Mouse (Mus musculus) forebrain, embryonic 10.5 days (tissue): Measurements from ENCODE around the gene Nkap. TPM values are rescaled to one million over a fixed set of nuclear protein-coding genes. Genes with fewer than 3 reads are reported as not detected.
"Not testable (repeated sequence)": the region's sequence is repeated elsewhere in the genome, so short reads cannot be mapped to it uniquely, and the experiment has no call there.

Experiments used
- DNase-seq: peaks from one replicate; pipeline ENCODE4 v3.0.0-alpha.2; 2017; ENCODE audit warnings: low spot score; ENCODE audit errors: extremely low spot score
- H3K27ac ChIP-seq: fragments of 300-500 bp; sonication (generic); 2 replicates; pipeline ENCODE4 v1.5.1; 2016; ENCODE audit warnings: mild to moderate bottlenecking
- H3K27me3 ChIP-seq: fragments of 300-500 bp; sonication (generic); 2 replicates; pipeline ENCODE4 v1.6.1; 2016; ENCODE audit warnings: mild to moderate bottlenecking; ENCODE audit not compliant: poor library complexity, severe bottlenecking
- H3K36me3 ChIP-seq: fragments of 300-500 bp; sonication (generic); replicated peaks from 2 replicates; pipeline ENCODE4 v1.6.1; 2016; ENCODE audit warnings: mild to moderate bottlenecking, moderate library complexity
- H3K4me1 ChIP-seq: fragments of 300-500 bp; sonication (generic); 2 replicates; pipeline ENCODE4 v1.6.1; 2016
- H3K4me3 ChIP-seq: fragments of 300-500 bp; sonication (generic); 2 replicates; pipeline ENCODE4 v1.5.1; 2016; ENCODE audit warnings: mild to moderate bottlenecking, moderate library complexity
- H3K9me3 ChIP-seq: fragments of 300-500 bp; sonication (generic); 2 replicates; pipeline ENCODE4 v1.6.1; 2016; ENCODE audit warnings: mild to moderate bottlenecking, moderate library complexity
- WGBS: fragments of 180-500 bp; shearing (Covaris S2); methylation state at CpG from one replicate; pipeline ENCODE4 v1.1.7; 2016; 5-methylcytosine and 5-hydroxymethylcytosine counted together
- polyA plus RNA-seq: library from polyadenylated mRNA; unstranded; fragments of >200 nt; fragmentation: Nextera tagmentation; extraction: Ambion mirVana; gene quantifications from 2 replicates; pipeline ENCODE4 v1.2.1, GENCODE M21; 2016

The Nkap gene
- polyA plus RNA-seq: 19.6 and 21.2 TPM in 2 replicates

GRCm38 (mm10) chrX:37126671-37127358, at the start of gene Nkap:
TSS of gene Nkap (plus strand) at chrX:37126795.
- peak; percentile 58 for DNase-seq
- Histone ChIP-seq H3K36me3 (peaks cover 8% of the 10 kb centered on the region), H3K27me3 (no peaks in the 10 kb centered on the region), H3K4me3 (peak within 1 kb of the TSS; percentile 70), H3K4me1 (peaks cover 12% of the 10 kb centered on the region), H3K9me3 (no peaks in the 10 kb centered on the region), H3K27ac (peak within 1 kb of the TSS; percentile 91)
- WGBS: 16% methylated on average over 57 of the region's 58 CpGs

DNA sequence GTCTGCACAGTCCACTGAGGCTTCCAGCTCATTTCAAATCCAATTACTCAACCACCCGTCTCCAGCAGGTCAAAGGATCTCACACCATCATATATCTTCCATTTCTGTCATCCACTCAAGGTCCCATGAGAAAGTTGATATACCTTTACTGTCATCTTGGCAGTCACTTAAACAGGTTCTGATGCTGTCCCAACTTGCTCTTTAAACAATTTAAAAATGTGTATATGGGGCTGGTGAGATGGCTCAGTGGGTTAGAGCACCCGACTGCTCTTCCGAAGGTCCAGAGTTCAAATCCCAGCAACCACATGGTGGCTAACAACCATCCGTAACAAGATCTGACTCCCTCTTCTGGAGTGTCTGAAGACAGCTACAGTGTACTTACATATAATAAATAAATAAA, 46.2 kb upstream of the Nkap start:
- peaks cover 32% of the 10 kb centered on the region for H3K36me3 ChIP-seq
- 77% methylated on average over 4 of the region's 4 CpGs for WGBS
- H3K27ac ChIP-seq, H3K27me3 ChIP-seq, H3K4me1 ChIP-seq, H3K9me3 ChIP-seq, DNase-seq, H3K4me3 ChIP-seq: not testable (repeated sequence)

DNA sequence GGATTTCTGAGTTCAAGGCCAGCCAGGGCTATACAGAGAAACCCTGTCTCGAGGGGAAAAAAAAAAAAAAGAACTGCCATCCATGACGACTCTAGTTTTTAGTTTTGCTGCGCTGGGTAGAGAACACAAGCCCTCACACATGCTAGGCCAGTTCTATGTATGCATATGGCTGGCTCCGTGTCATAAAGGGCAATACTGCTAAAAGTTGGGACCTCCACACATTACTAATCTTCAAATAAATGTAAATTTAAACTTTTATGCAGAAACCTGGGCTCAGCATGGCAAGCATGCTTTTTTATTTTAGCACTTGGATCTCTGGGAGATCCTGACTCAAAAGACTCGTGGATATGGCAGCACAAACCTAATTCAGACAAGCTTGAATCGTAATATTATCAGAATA, 45.4 kb upstream of the Nkap start:
- no peaks in the 10 kb centered on the region for H3K27me3 ChIP-seq
- 57% methylated on average over 6 of the region's 6 CpGs for WGBS

GRCm38 (mm10) chrX:37084318-37084926, 42.2 kb upstream of the Nkap start:
- Histone ChIP-seq H3K4me1 (peaks cover 6% of the 10 kb centered on the region), H3K9me3 (no peaks in the 10 kb centered on the region), H3K36me3 (peaks cover 30% of the 10 kb centered on the region), H3K27me3 (no peaks in the 10 kb centered on the region), H3K4me3 (peak overlapping the region; percentile 68), H3K27ac (peak overlapping the region; percentile 92)
- no peak for DNase-seq
- 20% methylated on average over 19 of the region's 19 CpGs for WGBS

More for the DNA sequence above, 45.4 kb upstream of the Nkap start:
- Histone ChIP-seq H3K36me3 (peaks cover 32% of the 10 kb centered on the region), H3K9me3 (no peaks in the 10 kb centered on the region), H3K4me3 (no peak overlapping the region), H3K27ac (no peak overlapping the region), H3K4me1 (peaks cover 6% of the 10 kb centered on the region)
- DNase-seq: no peak

GRCm38 (mm10) chrX:37084927-37085660, 41.5 kb upstream of the Nkap start, which contains the start of gene Rpl39:
TSS of gene Rpl39 (minus strand) at chrX:37085402.
- 19% methylated on average over 38 of the region's 38 CpGs for WGBS
- peak within 1 kb of the TSS; percentile 92 for H3K27ac ChIP-seq

GRCm38 (mm10) chrX:37085665-37086064, 40.9 kb upstream of the Nkap start:
- H3K4me1 ChIP-seq: peaks cover 6% of the 10 kb centered on the region
- H3K27ac ChIP-seq: peak overlapping the region; percentile 92
- H3K4me3 ChIP-seq: peak overlapping the region; percentile 68
- H3K27me3 ChIP-seq: no peaks in the 10 kb centered on the region
- WGBS: 24% methylated on average over 9 of the region's 9 CpGs
- DNase-seq: no peak
- H3K36me3 ChIP-seq: peaks cover 30% of the 10 kb centered on the region
- H3K9me3 ChIP-seq: no peaks in the 10 kb centered on the region

More at GRCm38 (mm10) chrX:37084927-37085660, 41.5 kb upstream of the Nkap start, which contains the start of gene Rpl39:
- Histone ChIP-seq H3K4me1 (peaks cover 6% of the 10 kb centered on the region), H3K9me3 (no peaks in the 10 kb centered on the region), H3K27me3 (no peaks in the 10 kb centered on the region), H3K36me3 (peaks cover 30% of the 10 kb centered on the region), H3K4me3 (peak within 1 kb of the TSS; percentile 68)
- peak; percentile 80 for DNase-seq

GRCm38 (mm10) chrX:37088778-37089177, 37.8 kb upstream of the Nkap start:
- Histone ChIP-seq H3K27ac (no peak overlapping the region), H3K36me3 (peaks cover 20% of the 10 kb centered on the region), H3K9me3 (no peaks in the 10 kb centered on the region), H3K4me3 (no peak overlapping the region), H3K4me1 (no peaks in the 10 kb centered on the region), H3K27me3 (no peaks in the 10 kb centered on the region)
- no peak for DNase-seq
- 75% methylated on average over 1 of the region's 1 CpGs for WGBS

DNA sequence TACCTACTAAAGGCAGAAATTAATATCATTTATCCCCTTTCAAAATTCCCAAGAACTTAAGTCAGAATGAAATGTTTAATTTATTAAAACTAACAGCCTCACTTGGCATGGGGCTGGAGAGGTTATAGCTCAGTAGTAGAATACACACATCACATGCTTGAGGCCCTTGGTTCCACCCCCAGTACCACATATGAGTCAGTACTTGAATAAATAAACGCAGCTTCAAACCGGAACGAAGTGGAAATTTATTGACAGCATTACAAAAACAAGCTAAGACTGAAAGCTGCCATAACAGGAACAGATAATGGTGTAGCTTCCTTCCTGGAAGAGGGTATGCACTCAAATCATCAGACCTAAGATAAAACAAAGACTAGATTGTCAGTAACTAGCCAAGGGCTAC, 35.1 kb upstream of the Nkap start:
- 97% methylated on average over 3 of the region's 3 CpGs for WGBS
- Histone ChIP-seq H3K9me3 (no peaks in the 10 kb centered on the region), H3K27me3 (no peaks in the 10 kb centered on the region), H3K27ac (no peak overlapping the region), H3K4me3 (no peak overlapping the region), H3K4me1 (no peaks in the 10 kb centered on the region), H3K36me3 (peaks cover 45% of the 10 kb centered on the region)
- DNase-seq: no peak

DNA sequence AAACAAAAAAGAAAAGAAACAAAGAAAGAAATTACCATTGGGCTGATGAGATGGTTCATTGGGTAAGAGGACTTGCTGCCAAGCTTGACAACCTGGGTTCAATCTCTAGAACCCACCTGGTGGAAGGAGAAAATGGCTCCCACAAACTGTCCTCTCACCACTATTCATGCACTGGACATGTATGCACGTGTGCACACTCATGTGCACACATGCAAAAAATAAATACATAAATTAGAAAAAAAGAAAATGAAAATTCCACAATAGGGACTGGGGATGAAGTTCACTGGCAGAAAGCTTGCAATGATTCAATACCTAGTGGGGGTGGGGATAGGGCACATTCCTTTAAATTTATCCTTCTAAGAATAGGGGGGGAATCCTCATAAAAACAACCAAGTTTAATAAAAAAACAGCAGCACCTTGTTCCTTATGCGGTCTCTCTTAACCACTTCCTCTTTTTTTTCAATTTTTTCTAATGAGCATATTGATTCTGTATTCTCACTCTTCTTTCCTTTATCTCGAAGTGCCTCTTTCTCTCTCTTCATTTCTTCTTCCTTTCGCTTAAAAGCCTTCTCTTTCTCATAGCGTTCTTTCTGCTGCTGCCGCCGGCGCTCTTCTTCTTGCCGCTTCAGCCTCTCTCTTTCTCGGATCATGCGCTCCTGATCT, 31.4 kb upstream of the Nkap start:
- H3K4me1 ChIP-seq: no peaks in the 10 kb centered on the region
- H3K9me3 ChIP-seq: no peaks in the 10 kb centered on the region
- H3K4me3 ChIP-seq: no peak overlapping the region
- no peaks in the 10 kb centered on the region for H3K27me3 ChIP-seq
- no peak for DNase-seq
- WGBS: 95% methylated on average over 11 of the region's 11 CpGs
- no peak overlapping the region for H3K27ac ChIP-seq
- H3K36me3 ChIP-seq: peaks cover 81% of the 10 kb centered on the region

DNA sequence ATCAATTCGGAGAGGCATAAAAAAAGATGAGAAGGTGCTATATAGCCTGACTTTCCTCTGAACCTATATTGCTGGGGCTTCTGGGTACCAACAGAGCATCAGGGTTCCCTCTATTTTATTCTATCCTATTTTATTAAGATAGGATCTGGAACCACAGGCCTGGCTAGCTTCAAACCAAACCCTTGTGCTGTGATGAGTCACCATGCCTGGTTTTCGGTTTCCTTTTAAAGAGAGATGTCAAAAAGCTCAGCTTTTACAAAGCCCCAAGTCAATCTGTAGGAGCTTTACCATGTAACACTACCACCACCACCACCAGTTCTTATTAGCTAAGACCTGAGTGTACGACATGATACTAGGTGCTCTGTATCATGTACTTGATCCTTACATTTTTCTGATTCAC, 27.9 kb upstream of the Nkap start:
- Histone ChIP-seq H3K4me3 (no peak overlapping the region), H3K9me3 (no peaks in the 10 kb centered on the region), H3K27ac (no peak overlapping the region), H3K36me3 (peaks cover 91% of the 10 kb centered on the region), H3K27me3 (no peaks in the 10 kb centered on the region), H3K4me1 (no peaks in the 10 kb centered on the region)
- 93% methylated on average over 3 of the region's 3 CpGs for WGBS
- no peak for DNase-seq

DNA sequence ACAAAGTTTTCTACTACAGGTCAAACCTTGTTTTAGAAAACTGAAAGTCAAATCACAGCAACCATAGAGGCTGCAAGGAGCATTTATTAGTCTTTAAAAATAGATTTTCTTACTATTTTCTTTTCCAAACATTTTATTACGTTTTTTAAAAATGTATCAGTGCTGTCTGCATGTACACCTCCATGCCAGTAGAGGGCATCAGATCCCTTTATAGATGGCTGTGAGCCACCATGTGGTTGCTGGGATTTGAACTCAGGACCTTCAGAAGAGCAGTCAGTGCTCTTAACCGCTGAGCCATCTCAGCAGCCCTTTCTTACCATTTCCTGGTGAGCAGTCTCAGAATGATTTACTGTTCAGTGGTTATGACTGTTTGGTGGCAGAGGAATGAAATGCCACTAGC, 22.8 kb upstream of the Nkap start:
- H3K27me3 ChIP-seq: no peaks in the 10 kb centered on the region
- no peak overlapping the region for H3K27ac ChIP-seq
- H3K4me1 ChIP-seq: no peaks in the 10 kb centered on the region
- no peaks in the 10 kb centered on the region for H3K9me3 ChIP-seq
- no peak overlapping the region for H3K4me3 ChIP-seq
- H3K36me3 ChIP-seq: peaks cover 76% of the 10 kb centered on the region
- WGBS: 75% methylated on average over 2 of the region's 2 CpGs
- no peak for DNase-seq

GRCm38 (mm10) chrX:37109526-37110192, 16.9 kb upstream of the Nkap start:
- peak overlapping the region; percentile 63 for H3K4me3 ChIP-seq
- WGBS: 12% methylated on average over 27 of the region's 27 CpGs
- peaks cover 24% of the 10 kb centered on the region for H3K36me3 ChIP-seq
- no peaks in the 10 kb centered on the region for H3K27me3 ChIP-seq
- H3K4me1 ChIP-seq: no peaks in the 10 kb centered on the region
- H3K27ac ChIP-seq: peak overlapping the region; percentile 89
- no peak for DNase-seq
- H3K9me3 ChIP-seq: no peaks in the 10 kb centered on the region
